Mouse (Mus musculus): ENCODE results near the gene Fam71e2.

The Fam71e2 gene

GRCm38 (mm10) chr7:4739544-4740275 lies 31.4 kb downstream of the Fam71e2 start, which contains the start of gene Kmt5c:
Gene Kmt5c (plus strand): TSS chr7:4740115.
- peak; percentile 98 for DNase-seq (ENCODE audit: low read depth, low spot score)

DNA sequence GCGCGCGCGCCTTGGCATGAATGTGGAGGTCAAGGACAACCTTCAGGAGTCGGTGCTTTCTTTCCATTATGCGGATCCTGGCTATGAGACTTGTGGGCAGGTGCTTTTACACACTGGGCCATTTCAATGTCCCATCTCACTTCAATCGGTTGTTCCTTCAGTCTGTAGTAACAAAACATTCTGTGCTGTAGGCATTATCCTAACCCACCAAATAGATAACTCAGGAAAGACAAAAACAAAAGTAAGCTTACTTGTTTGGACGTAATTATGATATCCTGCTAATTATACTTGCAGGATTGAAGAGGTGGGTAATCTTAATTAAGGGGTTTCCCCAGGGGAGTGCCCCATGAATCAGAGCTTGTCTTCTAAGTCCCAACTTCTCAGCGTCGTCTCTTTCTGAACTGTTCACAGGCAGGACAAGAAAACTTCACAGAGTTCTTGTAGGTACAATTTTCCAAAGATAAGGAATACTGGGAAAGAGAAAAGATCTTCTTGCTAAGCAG lies 32.0 kb downstream of the Fam71e2 start:
- DNase-seq (ENCODE audit: low read depth, low spot score): no peak

GRCm38 (mm10) chr7:4732968-4733392 lies 38.1 kb downstream of the Fam71e2 start:
- DNase-seq (ENCODE audit: low read depth, low spot score): no peak

DNA sequence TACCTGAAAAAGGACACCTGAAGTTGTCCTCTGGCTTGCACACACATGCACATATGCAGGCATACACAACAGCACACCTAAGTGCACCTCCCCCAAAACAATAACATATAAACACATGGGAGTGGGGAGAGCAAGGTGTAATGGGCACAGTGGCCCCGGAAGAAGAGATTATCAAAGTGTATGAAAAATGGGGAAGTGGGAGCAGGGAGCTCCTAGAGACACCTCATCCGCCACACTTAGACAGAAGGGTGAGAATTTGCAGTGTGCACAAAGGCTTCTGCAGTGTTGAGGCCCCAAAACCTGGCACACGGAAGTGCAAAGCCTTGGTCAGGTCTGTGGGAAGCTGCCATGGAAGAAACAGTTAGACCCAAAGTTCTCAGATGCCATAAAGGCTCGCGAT lies 40.0 kb downstream of the Fam71e2 start:
- no peak for DNase-seq (ENCODE audit: low read depth, low spot score)

- DNase-seq (ENCODE audit: low read depth, low spot score): no peak
These were observed 45.9 kb downstream of the Fam71e2 start, which contains the start of gene Tmem150b for GRCm38 (mm10) chr7:4725169-4725568. Gene Tmem150b (minus strand): TSS chr7:4725249.

DNA sequence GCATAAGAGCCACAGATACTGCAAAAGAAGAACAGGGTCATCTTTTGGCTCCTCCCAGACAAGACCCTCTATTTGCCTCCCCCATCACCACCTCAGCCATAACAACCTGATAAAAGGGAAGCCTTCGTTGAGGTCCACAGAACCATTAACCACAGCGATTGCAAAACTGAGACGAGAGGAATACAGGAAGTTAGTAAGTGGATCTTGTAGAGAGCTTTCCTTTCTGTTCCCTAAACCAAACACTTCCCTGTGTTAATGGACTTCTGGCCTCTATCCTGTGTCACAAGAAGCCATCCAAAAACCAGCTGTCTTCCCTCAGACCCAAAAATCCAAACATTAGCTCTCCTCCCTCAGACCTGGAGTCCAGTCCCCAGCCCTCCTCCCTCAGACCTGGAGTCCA lies 46.7 kb downstream of the Fam71e2 start:
- DNase-seq (ENCODE audit: low read depth, low spot score): no peak

DNA sequence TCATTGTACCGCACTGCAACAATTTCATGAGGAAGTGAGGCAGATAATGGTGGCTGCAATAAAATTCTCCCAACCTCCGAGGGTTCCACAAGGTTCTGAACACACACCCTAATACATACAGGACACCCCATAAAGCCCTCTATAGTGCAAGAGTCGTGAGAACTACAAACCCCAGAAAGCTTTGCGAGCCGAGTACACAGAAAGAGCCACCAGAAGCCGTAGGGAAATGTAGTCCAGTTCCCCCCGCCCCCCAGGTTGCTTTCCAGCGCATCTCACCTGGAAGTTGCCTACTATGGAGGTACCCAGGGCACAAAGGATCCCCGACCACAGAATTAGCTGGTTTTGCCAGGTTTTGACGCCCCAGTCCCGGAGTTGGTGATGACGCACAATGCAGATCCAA lies 47.6 kb downstream of the Fam71e2 start:
- DNase-seq (ENCODE audit: low read depth, low spot score): peak; percentile 45

DNA sequence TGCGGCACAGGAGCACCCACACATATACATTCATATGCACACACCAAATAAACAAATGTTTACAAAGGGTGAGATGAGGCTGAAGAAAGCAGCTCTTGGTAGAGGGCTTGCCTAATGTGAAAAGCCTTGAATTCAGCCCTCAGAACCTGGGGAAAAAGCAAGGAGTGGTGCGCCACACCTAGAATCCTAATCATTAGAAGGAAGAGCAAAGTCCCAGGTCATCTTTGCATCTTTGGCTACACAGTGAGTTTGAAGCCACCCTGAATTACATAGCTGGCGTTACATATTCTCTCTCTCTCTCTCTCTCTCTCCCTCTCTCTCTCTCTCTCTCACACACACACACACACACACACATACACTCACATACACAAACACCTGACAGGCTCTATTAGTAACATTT lies 51.8 kb downstream of the Fam71e2 start:
- no peak for DNase-seq (ENCODE audit: low read depth, low spot score)

- no peak for DNase-seq (ENCODE audit: low read depth, low spot score)
These were observed 54.1 kb downstream of the Fam71e2 start for GRCm38 (mm10) chr7:4716955-4717354.

- DNase-seq (ENCODE audit: low read depth, low spot score): no peak
These were observed 58.5 kb downstream of the Fam71e2 start for GRCm38 (mm10) chr7:4712594-4712993.

- DNase-seq (ENCODE audit: low read depth, low spot score): peak; percentile 52
These were observed 66.0 kb downstream of the Fam71e2 start for GRCm38 (mm10) chr7:4705098-4705497.

All from CD4-positive, CD25-positive, alpha-beta regulatory T cell, adult 2 months (primary cell).